Mouse (Mus musculus): ENCODE data around the gene Cebpb.

GRCm38 (mm10) chr2:167683721-167684120, 5.0 kb upstream of the Cebpb start:
- TF ChIP-seq CTCF (IDR thresholded peaks at IDR 0.05; ENCODE audit: borderline replicate concordance, insufficient read depth, low read depth, low read length) (no peak), POLR2A (IDR thresholded peaks at IDR 0.05; ENCODE audit: borderline replicate concordance, insufficient read depth, low read length) (no peak)
